Mouse (Mus musculus): ENCODE measurements around the gene Stc2.

Gene Stc2

DNA sequence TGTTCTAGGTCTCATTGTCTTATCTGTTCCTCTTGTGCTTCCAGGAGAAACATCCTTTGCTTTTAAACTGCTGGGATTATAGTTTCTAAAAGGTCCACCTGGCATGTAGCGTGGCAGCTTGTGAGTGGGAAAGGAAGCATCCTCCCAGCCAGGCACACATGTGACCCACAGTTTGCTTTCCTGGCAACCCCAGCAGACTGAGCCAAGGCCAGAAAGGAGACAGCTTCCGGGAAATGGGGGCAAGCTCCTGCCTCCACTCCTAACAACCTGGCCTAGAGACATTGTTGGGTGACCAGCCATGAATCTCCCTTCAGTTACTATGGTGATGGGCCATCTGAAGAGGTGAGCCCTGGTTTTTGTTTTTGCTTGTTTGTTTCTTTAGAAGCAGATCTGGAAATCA is 3.9 kb downstream of the Stc2 start:
- DNase-seq (ENCODE audit: low spot score) = no peak

GRCm38 (mm10) chr11:31365280-31365679 is 4.6 kb downstream of the Stc2 start:
- DNase-seq (ENCODE audit: low spot score) = no peak

- no peak for DNase-seq (ENCODE audit: low spot score)
These were observed 7.0 kb downstream of the Stc2 start for GRCm38 (mm10) chr11:31362856-31363255.

DNA sequence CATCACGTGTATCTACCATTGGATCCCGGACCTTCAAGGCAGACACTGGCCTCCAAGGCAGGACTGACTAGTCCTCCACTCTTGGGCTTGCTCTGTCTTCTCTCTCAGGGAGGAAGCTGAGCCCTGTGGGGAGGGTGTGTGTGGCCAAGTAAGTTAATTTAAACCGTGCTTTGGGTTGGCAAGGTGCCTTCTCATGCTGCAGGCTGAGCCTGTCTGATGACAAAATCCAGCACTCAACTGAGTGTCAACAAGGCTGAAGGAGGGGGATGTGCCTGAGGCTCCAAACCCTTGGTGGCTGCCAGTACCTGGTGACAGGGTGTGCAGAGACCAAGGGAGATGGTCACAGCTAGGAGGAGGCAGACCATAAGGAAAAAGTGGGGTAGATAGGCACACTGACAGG is 7.5 kb downstream of the Stc2 start:
- no peak for DNase-seq (ENCODE audit: low spot score)

- no peak for DNase-seq (ENCODE audit: low spot score)
These were observed 8.8 kb downstream of the Stc2 start for GRCm38 (mm10) chr11:31361047-31361446.

GRCm38 (mm10) chr11:31359283-31359902 is 10.5 kb downstream of the Stc2 start:
- no peak for DNase-seq (ENCODE audit: low spot score)

DNA sequence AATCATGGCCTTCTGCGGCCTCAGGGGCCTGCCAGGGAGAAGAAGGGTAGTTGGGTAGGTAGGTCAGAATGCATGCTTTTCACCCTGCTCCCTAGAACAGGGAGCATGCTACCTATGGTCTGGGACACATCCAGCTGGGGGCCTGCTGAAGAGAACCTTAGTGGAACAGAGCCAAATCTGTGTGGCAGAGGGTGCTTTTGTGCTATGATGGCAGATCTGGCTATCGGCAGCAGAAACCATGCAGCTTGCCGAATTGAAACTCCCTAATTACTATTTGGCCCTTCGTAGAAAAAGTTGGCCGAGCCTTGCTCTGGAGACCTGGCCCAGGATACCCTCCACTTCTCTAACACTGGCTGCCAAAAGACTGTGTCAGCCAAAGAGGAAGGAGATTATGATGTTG is 11.4 kb downstream of the Stc2 start:
- DNase-seq (ENCODE audit: low spot score) = no peak

DNA sequence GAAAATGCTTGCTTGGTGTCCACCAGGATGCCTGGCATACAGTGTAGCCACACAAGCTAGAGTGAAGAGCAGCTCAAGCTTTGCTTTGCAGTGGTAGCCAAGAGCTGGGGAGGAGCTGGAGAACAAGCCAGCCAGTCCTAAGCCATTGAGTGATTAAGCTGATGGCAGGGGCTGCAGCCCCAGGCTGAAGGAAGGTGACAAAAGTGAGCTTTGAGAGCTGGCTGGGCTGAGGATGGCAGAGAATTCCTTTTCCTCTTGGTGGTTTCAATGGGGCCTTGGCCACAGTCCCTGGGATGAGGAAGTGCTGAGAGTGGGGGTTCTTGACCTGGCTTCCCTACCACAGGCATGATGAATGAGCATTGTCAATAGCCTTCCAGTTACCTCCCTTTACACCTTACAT is 13.0 kb downstream of the Stc2 start:
- DNase-seq (ENCODE audit: low spot score) = no peak

- DNase-seq (ENCODE audit: low spot score) = no peak
These were observed 14.1 kb downstream of the Stc2 start for GRCm38 (mm10) chr11:31355737-31356136.

DNA sequence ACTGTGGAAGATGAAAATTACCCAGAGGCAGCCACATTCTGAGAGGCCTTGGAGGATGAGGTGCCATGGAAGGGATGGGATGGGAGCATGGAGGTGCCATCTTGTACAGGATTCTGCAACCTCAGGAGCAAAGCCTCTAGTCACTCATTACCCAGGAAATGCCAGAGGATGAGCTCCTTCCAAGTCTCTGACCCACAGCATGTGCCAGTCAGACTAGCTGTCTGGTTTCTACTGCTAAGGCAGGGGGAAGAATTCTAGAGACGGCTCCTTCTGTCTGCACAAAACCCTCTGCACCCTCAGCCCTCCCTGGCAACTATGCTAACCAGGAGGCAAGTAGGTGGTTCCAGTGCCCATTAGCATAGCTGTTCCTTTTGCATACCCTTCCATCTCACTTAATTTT is 15.4 kb downstream of the Stc2 start:
- no peak for DNase-seq (ENCODE audit: low spot score)
